Mouse (Mus musculus): ENCODE data around the gene Ccdc107.

DNA sequence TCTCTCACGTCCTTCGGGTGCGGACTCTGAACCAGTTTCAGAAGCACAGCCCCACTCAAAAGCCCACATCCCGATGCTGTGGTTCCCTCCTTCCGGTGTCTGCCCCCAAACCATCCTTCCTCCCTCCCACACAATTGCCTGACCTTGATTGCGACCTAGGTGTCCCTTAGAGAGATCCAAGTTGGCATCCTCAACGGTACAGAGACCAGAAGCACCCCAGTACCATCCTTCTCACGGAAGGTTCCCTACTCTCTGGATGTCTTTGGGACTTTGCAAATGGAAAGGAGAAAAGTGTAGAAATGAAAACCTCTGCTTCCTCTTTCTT is 14.2 kb upstream of the Ccdc107 start:
- TF ChIP-seq GATA1 (IDR thresholded peaks at IDR 0.05; ENCODE audit: low read length) (no peak), TAL1 (IDR thresholded peaks at IDR 0.05; ENCODE audit: low read length) (no peak)
